Mouse (Mus musculus) induced T-regulatory cell, adult 2 months (primary cell): ENCODE results near the gene Actn1.

Experiments
- DNase-seq: peaks from one replicate; pipeline ENCODE4 v3.0.0-alpha.2; 2012; ENCODE audit warnings: low read depth

The Actn1 gene

DNA sequence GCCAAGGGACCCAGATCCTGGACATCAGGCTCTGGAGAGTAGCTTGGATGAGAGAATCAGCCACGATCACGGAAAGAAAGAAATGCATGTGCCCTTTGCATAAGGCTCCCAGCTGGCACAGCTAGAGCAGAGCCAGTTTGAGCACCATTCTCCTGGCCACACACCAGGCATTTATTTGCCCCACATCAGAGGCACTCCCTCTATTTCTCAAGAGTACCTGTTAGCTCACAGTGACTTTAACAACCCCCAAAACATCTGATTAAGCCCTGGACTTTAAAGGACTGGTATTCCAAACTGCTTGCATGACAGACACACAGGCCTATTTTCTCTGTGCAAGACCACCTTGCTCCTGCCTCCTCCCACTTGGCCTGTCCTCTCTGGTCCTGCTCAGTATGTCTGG, 78.3 kb downstream of the Actn1 start:
- no peak for DNase-seq

DNA sequence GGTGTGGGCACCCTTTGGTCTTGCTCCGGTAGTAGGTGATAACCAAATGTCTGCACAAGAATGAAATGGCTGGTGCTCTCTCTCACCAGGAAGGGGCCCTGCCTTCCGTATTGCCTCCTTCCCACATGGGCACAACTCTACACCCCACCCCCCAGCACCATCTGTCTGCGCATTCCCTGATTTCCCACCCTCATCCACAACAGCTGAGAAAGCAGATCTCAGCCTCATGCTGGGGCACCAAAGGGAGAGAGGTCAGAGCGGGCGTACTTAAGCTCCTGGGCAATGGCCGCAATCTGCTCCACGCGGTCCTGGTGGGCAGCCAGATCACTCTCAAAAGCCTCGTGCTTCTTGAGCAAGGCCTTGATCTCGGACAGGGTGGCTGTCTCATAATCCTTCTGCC, 82.1 kb downstream of the Actn1 start:
- DNase-seq: no peak

DNA sequence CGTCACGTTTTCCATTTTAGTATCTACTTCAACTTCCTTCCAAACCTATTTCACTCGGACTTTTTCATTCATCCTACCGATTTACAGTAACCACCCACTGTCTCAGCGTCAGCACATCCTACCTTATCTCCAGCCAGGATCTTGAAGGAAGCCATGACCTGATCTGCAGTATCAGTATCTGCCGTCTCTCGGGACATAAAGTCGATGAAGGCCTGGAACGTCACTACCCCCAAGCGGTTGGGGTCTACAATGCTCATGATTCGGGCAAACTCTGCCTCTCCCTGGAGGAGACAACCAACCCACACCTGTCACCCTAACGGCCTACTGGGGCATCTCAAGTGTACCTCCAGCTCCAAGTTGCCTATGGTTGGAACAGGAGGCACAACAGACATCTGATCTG, 91.4 kb downstream of the Actn1 start:
- no peak for DNase-seq

DNA sequence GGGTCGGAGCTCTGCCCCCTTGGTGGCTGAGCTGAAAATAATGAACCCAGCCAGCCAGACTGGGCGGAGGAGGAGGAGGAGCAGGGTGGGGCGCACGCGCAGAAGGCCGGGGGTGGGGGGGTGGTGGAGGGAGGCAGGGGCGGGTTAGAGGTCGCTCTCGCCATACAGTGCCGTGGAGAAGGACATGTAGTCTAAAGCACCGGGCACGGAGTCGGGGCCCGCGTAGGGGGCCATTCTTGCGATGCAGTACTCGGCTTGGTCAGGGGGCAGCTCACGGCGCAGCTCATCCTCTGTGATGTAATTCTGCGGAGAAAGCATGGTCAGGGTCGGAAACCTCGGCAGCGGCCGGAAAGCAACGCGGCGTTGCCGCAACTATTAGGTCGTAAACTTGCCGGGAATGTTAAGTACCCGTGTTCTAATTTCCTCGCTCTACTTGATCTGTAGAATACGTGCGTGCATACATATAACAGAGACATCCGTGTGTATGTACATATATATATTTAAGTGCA, 91.9 kb downstream of the Actn1 start:
- DNase-seq: peak; percentile 86

DNA sequence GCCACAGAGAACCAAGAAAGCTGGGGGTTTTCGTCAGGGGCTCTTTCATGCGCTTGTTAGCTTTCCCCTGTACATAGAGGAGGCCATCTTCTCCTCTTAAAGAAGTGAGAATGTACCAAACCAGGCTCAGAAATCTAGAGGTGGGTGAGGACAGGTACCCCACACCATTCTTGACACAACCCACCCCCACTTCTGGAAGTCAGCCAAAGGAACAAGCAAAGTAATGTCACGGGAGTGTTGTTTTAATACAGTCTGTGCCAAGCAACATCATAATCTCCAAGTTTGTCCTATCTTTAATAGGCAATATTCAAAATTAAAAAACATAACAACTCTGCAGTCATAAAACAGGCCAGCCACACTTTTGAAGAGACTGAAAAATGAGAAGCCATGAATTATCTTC, 92.8 kb downstream of the Actn1 start:
- no peak for DNase-seq

DNA sequence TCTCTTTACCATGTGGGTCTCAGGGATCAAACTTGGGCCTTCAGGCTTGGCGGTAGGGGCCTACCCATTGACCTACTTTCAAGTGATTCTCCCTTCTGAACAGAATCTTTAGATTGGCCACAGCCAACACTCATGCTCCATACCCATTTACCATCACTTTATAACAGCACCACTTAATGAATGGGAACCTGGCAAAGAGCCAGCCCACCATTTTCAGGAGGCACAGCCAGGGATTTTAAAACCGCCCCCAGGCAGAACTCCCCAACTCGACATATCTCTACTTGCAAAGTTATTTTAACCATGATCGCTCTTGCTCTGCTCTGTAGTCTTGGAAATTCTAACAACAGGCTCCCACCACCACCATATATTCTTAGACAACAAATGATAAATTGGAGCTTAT, 93.5 kb downstream of the Actn1 start:
- no peak for DNase-seq

DNA sequence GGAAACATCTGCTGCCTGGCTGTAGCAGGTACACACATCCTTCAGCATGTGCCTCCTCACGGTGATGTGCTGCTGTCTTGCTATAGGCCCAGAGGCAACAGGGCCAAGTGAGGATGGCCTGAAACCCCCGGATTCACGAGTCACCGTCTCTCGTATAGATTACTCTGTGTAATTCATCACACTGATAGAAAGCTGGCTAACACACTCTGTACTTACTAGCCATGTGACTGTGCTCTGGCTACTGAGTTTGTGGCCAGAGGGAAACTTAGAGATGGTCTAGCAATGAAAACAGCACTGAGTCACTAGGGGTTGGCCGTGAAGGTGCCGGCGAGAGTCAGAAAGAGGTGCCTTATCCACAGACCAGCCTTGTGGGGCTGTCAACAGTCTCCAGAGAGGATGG, 95.6 kb downstream of the Actn1 start:
- DNase-seq: no peak

DNA sequence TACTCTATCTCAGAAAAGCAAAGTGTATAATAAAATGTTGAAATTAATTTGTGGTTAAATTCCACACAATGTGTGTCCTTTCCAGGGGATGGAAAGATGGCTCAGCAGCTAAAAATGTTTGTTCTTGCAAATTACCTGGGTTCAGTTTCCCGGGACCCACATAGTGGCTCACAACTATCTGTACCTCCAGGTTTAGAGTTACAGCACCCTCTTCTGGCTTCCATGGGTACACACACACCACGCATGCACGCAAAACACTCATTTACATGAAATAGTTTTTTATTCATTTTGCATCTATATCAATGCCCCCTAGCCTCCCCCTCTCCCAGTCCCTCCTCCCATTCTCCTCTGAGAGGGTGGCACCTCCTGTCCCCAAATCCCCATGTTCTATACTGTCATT, 97.7 kb downstream of the Actn1 start:
- DNase-seq: no peak

DNA sequence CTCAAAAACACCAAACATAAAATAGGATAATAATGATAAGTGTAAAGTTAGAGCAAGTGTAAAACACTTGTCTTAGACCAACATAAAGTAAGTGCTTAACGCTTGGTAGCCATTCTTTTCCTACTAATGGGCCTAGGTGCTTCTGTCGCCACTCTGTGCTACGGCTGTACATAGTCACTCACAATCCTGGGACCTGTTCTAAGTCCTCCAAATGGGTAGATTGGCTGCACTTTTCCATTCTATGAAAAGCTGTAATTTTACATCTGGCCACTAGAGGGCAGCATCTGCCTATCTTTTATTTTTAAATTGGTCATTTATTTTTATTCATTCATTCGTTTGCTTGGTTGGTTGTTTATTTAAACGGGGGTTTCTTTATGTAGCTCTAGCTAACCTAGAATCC, 102.5 kb downstream of the Actn1 start:
- peak; percentile 64 for DNase-seq

DNA sequence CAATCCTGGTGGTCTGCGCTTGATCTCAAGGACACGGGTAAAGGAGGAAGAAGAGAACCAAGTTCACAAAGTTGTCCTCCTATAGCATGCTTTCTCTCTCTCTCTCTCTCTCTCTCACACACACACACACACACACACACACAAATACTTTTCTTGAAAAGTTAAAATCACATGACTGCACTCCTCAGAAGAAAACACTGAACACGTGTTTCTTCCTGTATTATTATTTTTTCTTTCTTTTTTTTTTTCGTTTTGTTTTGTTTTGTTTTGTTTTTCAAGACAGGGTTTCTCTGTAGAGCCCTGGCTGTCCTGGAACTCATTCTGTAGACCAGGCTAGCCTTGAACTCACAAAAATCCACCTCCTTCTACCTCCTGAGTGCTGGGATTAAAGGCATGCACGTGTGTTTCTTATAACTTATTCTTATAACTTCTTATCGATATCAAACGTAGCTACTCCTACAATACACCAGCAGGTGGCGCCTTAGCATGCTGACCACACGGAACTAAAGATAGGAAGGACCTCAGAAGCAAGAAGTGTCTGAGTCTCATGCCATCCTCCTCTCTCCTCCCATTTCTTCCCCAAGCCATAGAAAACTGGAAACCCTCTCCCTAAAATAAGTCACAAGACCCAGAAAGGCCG, 106.4 kb downstream of the Actn1 start:
- peak; percentile 78 for DNase-seq

DNA sequence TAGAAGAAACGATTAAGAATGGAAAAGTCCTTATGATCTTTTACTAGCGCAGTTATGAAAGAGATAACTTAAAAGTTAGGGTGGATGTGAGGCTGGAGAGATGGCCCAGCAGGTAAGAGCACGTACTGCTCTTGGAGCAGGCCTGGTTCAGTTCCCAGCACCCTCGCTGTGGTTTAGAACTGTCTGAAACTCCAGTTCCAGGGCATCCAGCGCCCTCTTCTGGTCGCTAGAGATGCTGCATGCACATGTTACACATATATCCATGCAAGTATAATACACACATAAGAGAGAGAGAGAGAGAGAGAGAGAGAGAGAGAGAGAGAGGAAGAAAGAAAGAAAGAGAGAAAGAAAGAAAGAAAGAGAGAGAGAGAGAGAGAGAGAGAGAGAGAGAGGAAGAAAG, 107.1 kb downstream of the Actn1 start:
- DNase-seq: peak; percentile 34

DNA sequence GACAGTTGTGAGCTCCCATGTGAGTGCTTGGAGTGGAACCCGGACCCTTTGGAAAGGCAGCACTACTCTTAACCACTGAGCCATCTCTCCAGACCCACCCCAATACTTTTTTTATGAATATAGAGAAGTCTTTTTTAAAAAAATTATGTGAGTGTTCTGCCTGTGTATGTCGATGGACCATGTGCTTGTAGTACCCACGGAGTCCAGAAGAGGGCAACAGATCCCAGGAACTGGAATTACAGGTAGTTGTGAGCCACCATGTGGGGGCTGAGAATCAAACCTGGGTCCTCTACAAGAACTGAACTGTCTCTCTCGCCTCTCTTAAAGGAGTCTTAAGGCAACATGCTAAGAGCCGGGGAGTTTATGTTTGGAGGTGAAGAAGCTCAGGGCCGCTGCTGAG, 108.3 kb downstream of the Actn1 start:
- peak; percentile 45 for DNase-seq

DNA sequence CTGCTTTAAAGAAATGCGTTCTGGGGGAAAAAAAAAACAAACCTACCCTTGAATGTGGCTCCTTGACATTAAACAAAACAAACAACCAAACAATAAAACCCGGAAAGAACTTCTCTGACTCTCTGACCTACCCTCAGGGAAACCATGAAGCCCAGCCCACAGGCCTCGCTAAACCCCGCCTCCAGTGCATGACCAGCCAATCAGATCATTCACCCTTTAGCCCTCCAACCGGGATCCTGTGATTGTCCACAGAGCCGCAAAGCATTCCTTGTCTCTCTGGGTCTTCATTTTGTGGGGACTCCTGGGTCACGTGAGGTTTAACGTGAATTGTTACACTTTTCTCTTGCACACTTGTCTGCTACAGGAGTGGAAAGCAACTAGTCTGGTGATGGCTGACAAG, 109.5 kb downstream of the Actn1 start:
- DNase-seq: peak; percentile 42

DNA sequence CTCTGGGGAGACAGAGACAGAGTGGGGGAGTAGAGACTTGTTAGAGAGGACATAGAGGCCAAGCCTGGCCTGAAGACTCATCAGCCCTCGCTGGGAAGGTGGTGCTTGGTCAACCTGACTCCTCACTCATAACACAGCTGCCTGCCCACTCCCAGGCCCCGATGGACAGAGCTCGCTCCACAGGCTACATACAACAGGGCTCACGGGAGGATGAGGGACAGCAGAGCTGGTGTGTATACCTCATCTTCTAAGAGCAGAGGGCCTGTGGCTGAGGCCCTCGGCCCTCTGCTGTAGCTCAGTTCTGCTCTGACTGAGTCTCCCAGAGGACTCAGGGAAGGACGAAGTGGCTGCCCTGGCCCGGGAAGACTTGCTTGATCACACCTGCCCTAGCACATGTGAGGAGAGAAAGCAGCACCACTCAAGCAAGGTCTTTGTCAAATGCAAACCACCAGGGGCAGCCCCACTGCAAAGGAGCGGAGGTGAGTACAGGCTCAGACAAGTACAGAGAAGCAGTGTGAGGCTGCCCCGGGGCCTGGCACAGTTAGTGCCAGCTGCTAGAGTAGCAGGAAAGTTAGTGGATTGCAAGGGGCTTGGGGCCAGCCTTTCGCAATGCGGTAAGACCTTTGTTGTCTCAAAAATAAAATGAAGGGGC, 112.5 kb downstream of the Actn1 start:
- DNase-seq: no peak

DNA sequence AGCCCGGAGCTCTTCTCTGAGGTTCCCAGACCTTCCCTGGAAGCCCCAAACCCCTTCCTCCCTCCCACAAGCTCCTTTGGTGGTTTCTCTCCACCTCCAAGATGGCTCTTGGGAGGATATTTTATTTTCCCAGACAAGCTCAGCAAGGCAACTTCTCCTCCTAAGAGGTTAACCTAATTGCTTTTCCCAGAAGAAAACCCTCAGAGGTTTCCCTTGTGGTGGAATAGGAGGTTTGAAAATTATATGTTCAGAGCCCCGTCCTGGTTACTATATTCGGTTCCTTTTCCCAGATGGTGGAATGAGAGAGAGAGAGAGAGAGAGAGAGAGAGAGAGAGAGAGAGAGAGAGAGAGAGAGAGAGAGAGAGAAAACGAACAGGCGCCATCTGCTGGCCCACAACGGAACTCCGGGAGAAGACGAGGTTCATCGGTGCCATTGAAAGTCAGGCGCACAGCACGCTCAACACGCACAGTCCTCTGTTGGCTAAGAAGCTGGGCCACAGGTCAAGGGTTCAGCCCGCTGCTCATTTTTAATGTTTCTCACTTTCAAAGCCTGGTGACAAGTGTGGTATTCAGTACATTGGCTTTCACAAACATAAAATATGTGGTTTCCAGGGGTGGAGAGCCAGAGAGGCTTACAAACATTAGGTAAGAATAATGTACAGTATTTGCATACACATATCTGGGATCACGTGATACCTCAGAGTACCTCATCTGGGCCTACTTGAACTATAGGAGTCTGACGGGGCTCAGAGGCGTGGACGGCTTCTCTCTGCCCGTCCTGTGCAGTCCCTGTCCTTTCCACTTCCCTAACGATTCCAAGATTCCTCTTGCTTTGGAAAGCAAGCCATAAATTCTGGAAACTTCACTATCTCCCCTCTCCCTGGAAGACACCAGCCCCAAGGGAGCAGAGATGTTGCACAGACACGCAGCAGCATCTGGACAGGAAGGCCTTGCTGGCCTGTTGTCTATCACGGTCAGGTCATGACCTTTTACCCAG, 113.6 kb downstream of the Actn1 start:
- peak; percentile 83 for DNase-seq

DNA sequence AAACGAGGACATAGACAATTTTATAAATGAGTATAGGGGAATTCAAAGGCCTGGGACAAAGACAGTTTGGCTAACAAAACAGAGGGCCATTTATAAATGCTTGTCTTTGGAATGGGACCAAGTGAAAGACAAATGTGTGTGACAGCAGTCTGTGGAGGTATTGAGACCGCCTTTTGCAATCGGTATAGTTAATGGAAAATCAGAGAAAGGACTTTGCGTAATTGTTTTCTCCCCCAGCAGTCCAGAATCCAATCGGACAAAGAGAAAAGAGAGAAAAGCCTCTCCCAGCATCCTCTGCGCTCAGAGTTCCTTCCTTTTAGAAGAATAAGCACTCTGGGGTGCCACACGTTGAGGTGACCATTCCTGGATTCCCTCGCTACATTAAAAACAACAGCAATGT, 114.8 kb downstream of the Actn1 start:
- DNase-seq: no peak

DNA sequence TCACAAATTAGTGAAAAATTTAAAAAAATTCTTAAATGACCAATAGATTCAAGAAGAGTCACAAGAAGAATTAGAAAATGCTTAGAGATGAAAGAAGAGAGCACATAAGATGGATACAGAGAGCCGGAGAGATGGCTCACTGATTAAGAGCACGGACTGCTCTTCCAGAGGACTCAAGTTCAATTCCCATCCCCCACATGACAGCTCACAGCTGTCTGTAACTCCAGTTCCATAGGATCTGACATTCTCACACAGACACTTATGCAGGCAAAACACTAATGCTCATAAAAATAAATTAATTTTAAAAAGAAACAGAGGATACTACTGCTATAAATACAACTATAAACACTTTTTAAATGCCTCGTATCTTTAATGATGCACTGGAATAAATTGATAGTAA, 115.3 kb downstream of the Actn1 start:
- no peak for DNase-seq

DNA sequence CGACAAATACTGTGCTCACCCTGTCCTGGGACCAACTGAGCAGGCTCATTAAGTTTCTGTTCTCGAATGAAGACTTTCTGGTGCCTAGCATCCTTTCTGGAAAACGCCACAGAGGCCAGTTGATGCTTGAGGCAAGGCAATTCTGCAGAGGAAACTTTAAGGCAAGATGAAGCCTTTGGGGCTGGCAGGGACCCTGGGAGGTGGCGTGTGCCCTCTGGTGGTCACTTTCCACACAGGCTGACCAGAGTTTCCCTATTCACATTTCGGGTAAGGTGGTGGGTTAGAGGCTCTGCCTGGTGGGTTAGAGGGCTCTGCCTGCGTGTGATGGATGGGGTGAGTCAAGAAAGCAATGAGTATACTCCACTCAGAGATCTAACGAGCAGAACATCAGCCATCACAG, 118.7 kb downstream of the Actn1 start:
- peak; percentile 80 for DNase-seq

DNA sequence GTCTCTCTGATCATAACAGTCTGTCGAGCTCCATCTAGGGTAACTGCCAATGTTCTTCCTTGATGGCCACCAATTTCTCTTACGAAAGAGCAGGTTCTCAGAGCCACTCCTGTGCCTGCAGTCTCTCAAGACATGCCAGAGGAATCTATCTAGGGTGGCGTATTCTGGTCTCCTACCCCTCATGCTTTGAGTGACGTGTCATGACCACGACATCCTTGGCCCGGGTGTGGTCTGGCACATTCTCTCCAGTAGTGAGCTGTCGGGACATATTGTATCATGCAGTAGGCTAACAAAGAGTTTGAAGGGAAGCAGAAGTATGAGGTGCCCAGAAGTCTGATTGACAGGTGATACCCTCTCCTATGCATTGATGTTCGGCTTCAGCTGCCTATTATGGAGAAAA, 119.2 kb downstream of the Actn1 start:
- DNase-seq: peak; percentile 41

DNA sequence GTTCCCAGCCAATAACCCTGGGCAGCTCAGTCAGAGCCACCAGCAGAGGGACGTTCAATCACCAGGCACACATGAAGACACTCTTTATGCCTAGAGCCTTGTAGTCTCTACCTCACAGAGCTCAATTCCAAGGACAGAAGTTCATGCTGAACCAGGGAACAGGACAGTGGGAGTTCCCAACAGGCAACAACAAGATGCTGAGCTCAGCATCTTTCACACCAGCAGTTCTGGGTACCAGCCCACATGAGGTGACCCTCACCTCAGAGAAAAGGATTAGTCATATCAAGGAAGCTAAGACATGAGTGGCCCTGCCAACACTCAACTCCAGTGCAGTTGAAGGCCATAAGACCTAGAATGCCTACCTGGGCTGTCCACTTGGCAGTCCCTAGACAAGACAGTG, 122.4 kb downstream of the Actn1 start:
- no peak for DNase-seq

DNA sequence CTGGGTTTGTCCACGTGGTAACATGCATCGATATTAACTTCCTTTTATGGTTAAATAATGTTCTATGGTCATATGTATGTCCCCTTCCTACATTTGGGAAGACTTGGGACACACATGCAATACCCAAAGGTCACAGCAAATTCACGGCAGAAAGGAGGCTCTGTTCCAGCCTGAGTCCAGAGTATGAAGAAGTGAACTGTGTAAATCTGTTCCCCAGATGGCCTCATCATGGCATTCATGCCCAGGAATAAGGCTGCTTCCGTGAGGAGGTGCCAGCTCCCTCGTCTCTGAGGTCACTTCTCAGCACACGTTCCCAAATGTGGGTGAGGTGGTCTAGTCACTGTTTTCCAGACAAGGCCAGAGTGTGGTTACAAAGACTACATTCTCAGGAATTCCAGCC, 122.9 kb downstream of the Actn1 start:
- DNase-seq: no peak

DNA sequence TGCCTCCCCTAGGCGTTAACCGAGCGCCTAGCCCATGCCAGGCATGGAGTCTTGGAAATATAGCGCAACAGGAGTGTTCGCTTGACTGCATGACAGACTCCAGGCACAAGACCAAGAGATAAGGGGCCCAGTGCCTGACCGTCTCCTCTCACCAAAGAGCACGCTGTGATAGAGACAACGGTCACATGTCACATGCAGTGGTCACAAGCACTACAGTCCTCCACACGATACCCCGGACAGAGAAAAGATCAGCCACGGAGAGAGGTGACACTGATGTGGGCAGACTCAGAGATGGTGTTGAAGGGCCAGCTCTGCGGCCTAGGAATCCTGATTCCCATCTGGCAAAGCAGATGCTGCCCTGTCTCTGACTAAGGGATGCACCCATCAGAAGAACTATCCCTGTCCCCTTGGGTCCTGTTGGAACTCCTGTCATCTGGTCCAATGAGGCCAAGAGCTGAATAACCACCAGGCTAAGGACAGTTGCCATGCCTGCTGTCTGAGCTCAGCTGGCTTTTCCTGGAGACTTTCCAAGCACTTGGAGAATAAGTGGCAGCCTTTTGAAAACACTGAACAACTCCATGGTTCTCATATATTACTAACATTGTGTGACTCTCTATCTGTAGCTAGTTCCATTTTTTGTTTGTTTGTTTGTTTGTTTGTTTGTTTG, 123.8 kb downstream of the Actn1 start:
- no peak for DNase-seq
